Mouse (Mus musculus) hindbrain, embryonic 16.5 days (tissue): ENCODE results near the gene Slfn9. TPM values are rescaled to one million over a fixed set of nuclear protein-coding genes. Genes with fewer than 3 reads are reported as not detected.
"Not testable (repeated sequence)": the region's sequence is repeated elsewhere in the genome, so short reads cannot be mapped to it uniquely, and the experiment has no call there.

ENCODE experiments used
- ATAC-seq: fragments of 200-750 bp; cut with Nextera tagmentation; 2 replicates; pipeline ENCODE4 v1.8.0; 2017; ENCODE audit warnings: moderate TSS enrichment, moderate library complexity
- H3K27ac ChIP-seq: fragments of 300-500 bp; sonication (generic); 2 replicates; pipeline ENCODE4 v1.5.1; 2014; ENCODE audit warnings: low read depth, mild to moderate bottlenecking, control low read depth, low read length, moderate library complexity
- H3K27me3 ChIP-seq: fragments of 300-500 bp; sonication (generic); replicated peaks from 2 replicates; pipeline ENCODE4 v1.6.1; 2014; ENCODE audit warnings: low read length; ENCODE audit not compliant: control insufficient read depth, insufficient read depth
- H3K36me3 ChIP-seq: fragments of 300-500 bp; sonication (generic); 2 replicates; pipeline ENCODE4 v1.6.1; 2014; ENCODE audit warnings: mild to moderate bottlenecking, low read length, moderate library complexity, mixed read lengths; ENCODE audit not compliant: control insufficient read depth, insufficient read depth
- H3K4me1 ChIP-seq: fragments of 300-500 bp; sonication (generic); 2 replicates; pipeline ENCODE4 v1.6.1; 2014; ENCODE audit warnings: low read depth, low read length; ENCODE audit not compliant: control insufficient read depth, insufficient read depth
- H3K4me2 ChIP-seq: fragments of 300-500 bp; sonication (generic); 2 replicates; pipeline ENCODE4 v1.6.1; 2014; ENCODE audit warnings: mild to moderate bottlenecking, low read length, control low read depth, moderate library complexity
- H3K4me3 ChIP-seq: fragments of 300-500 bp; sonication (generic); 2 replicates; pipeline ENCODE4 v1.5.1; 2014; ENCODE audit warnings: mild to moderate bottlenecking, low read length, control low read depth, moderate library complexity
- H3K9ac ChIP-seq: fragments of 300-500 bp; sonication (generic); 2 replicates; pipeline ENCODE4 v1.6.1; 2014; ENCODE audit warnings: low read depth, mild to moderate bottlenecking, control low read depth, low read length, moderate library complexity
- H3K9me3 ChIP-seq: fragments of 300-500 bp; sonication (generic); 2 replicates; pipeline ENCODE4 v1.6.1; 2014; ENCODE audit warnings: mild to moderate bottlenecking, low read length, moderate library complexity; ENCODE audit not compliant: control insufficient read depth
- WGBS: fragments of 180-500 bp; shearing (Covaris S2); extraction: QIAGEN DNeasy Blood & Tissue Kit; methylation state at CpG from one replicate; pipeline ENCODE4 v1.1.7; 2014; 5-methylcytosine and 5-hydroxymethylcytosine counted together
- polyA plus RNA-seq: library from polyadenylated mRNA; unstranded; fragments of >200 nt; fragmentation: Nextera tagmentation; extraction: Ambion mirVana; gene quantifications from 2 replicates; pipeline ENCODE4 v1.2.1, GENCODE M21; 2015

The Slfn9 gene
- polyA plus RNA-seq, 1 experiment from 2014 or later: 2.1 TPM

- Histone ChIP-seq H3K4me2 (no peak overlapping the region), H3K36me3 (no peaks in the 10 kb centered on the region), H3K27me3 (no peaks in the 10 kb centered on the region), H3K4me3 (no peak overlapping the region), H3K9ac (no peak overlapping the region), H3K9me3 (no peaks in the 10 kb centered on the region), H3K4me1 (no peaks in the 10 kb centered on the region), H3K27ac (no peak overlapping the region)
- 73% methylated on average over 1 of the region's 1 CpGs for WGBS
- ATAC-seq: no peak
Measured at GRCm38 (mm10) chr11:83013356-83013755, 21.7 kb upstream of the Slfn9 start.

DNA sequence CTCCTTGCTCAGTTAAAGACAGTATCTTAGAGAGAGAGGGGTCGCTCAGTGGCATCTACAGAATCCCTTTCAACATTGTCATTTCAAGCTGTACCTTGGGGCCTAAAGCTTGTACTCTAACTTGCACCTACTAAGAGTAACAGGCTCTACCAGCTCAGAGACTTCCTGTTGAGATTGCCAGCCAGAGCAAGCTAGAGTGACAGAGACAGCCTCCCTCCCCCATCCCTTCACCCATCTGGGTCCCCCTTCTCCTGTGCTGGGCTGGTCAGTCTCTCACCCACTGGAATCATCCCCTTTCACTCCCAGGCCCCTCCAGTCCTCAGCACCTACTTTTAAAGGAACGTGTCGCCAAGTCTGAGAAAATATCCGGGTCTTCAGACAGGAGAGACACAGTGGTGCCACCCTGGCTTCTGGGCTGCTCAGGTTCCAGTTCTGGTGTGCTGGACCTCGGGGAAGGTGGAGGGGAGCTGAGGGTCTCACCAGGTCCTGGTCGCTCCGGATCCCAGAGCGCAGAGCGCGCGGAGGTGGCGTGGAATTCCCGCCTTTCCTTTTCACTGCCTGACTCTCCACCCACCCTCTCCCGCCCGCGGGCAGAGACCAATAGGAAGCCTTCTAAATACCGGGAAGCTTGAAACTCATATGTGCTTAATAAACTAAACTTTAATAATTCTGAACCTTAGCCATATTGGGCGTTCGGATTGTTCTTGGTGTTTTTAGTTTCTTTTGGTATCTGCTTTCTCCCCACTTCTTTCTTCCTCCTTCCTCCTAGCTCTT lies 831 bp downstream of the Slfn9 start:
- H3K27me3 ChIP-seq, H3K9me3 ChIP-seq, H3K36me3 ChIP-seq, H3K4me1 ChIP-seq, ATAC-seq, H3K27ac ChIP-seq: not testable (repeated sequence)
- Histone ChIP-seq H3K4me3 (peak overlapping the region; percentile 44), H3K4me2 (peak overlapping the region; percentile 70), H3K9ac (peak overlapping the region; percentile 59; the same call in 1 of the 2 replicates)
- 11% methylated on average over 19 of the region's 19 CpGs for WGBS

DNA sequence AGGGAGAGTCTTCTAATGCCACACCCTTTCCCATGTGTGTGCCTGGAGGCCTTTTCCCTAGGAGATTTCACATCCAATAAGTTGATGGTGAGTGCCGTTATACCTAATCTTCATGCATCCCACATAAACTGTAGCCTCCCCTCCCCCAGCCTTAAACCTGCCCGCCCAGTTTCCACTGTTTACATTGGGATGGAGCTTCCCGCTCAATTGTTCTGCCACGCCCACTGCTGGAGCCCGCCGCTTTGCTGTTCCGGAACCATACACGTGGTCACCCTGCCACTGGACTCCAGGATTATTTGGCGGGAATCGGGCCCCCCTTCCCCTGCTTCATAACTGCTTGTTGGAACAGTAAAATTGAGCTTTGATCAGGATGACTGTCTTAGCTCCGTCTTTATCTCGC lies 2.3 kb downstream of the Slfn9 start:
- H3K4me2 ChIP-seq: peak overlapping the region; percentile 25
- no peaks in the 10 kb centered on the region for H3K36me3 ChIP-seq
- no peak for ATAC-seq
- H3K4me3 ChIP-seq: no peak overlapping the region
- H3K9ac ChIP-seq: no peak overlapping the region
- H3K9me3 ChIP-seq: no peaks in the 10 kb centered on the region
- H3K27ac ChIP-seq: no peak overlapping the region
- no peaks in the 10 kb centered on the region for H3K27me3 ChIP-seq
- peaks cover 3% of the 10 kb centered on the region for H3K4me1 ChIP-seq
- WGBS: 45% methylated on average over 12 of the region's 12 CpGs

DNA sequence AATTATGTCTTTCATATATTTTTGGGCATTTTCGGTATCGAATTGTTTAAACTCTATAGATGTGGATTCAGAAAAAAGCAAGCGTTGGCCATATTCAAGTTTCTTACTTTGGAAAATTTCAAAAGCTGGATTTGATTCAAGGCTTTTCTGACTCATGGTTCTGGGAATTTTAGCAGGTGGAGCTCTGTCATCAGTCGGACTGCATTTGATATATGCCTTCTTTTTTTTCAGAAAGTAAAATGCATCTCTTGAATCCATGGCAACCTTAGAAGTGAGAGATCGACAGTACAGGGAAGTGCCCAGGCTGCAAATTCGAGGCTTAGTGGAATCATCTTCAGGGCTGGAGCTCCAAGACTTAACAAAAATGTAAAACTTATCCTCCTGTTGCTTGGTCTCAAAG lies 4.0 kb downstream of the Slfn9 start:
- no peaks in the 10 kb centered on the region for H3K9me3 ChIP-seq
- no peaks in the 10 kb centered on the region for H3K36me3 ChIP-seq
- H3K4me3 ChIP-seq: no peak overlapping the region
- H3K9ac ChIP-seq: no peak overlapping the region
- no peak for ATAC-seq
- 85% methylated on average over 6 of the region's 6 CpGs for WGBS
- H3K4me2 ChIP-seq: no peak overlapping the region
- no peak overlapping the region for H3K27ac ChIP-seq
- no peaks in the 10 kb centered on the region for H3K27me3 ChIP-seq
- H3K4me1 ChIP-seq: peaks cover 3% of the 10 kb centered on the region

- no peaks in the 10 kb centered on the region for H3K27me3 ChIP-seq
- H3K4me1 ChIP-seq: no peaks in the 10 kb centered on the region
- H3K27ac ChIP-seq: no peak overlapping the region
- H3K9ac ChIP-seq: no peak overlapping the region
- H3K9me3 ChIP-seq: no peaks in the 10 kb centered on the region
- 87% methylated on average over 17 of the region's 17 CpGs for WGBS
- no peaks in the 10 kb centered on the region for H3K36me3 ChIP-seq
- ATAC-seq: no peak
- H3K4me3 ChIP-seq: no peak overlapping the region
- no peak overlapping the region for H3K4me2 ChIP-seq
Measured at GRCm38 (mm10) chr11:82983193-82983592, 8.4 kb downstream of the Slfn9 start.

- not testable (repeated sequence) for H3K9ac ChIP-seq, H3K4me3 ChIP-seq, H3K4me2 ChIP-seq, H3K27ac ChIP-seq, H3K36me3 ChIP-seq, H3K9me3 ChIP-seq, ATAC-seq, H3K4me1 ChIP-seq, H3K27me3 ChIP-seq
- WGBS: 85% methylated on average over 2 of the region's 2 CpGs
Measured at GRCm38 (mm10) chr11:82982409-82982808, 9.2 kb downstream of the Slfn9 start.

DNA sequence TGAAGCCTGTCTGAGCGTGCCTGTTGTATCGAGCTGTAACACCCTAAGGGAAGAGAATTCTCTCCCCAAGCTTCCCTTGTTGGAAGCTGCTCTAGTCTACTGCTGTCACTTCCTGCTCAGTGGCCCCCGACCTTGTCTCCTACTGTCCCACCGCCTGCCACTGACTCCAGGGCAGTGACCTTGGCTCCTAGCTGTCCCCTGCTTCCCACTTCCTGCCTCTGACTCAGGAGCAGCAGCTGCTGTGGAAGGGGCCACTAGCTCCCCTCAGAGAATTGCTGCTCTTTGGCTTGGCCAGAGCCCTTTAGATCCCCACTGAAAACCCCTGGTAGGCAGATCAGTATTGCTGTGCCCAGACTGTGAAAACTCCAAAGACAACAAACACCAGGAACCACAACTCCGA lies 17.7 kb downstream of the Slfn9 start:
- H3K4me3 ChIP-seq: no peak overlapping the region
- H3K9ac ChIP-seq: no peak overlapping the region
- H3K27ac ChIP-seq: no peak overlapping the region
- no peak overlapping the region for H3K4me2 ChIP-seq
- no peaks in the 10 kb centered on the region for H3K9me3 ChIP-seq
- ATAC-seq: no peak
- H3K27me3 ChIP-seq: no peaks in the 10 kb centered on the region
- peaks cover 6% of the 10 kb centered on the region; the same call in 1 of the 2 replicates for H3K4me1 ChIP-seq
- WGBS: 61% methylated on average over 5 of the region's 5 CpGs
- no peaks in the 10 kb centered on the region for H3K36me3 ChIP-seq

GRCm38 (mm10) chr11:82971590-82971974 lies 20.0 kb downstream of the Slfn9 start:
- peak overlapping the region; percentile 31 for H3K4me3 ChIP-seq
- no peaks in the 10 kb centered on the region for H3K9me3 ChIP-seq
- H3K4me2 ChIP-seq: peak overlapping the region; percentile 53
- 55% methylated on average over 11 of the region's 11 CpGs for WGBS
- peaks cover 6% of the 10 kb centered on the region; the same call in 1 of the 2 replicates for H3K4me1 ChIP-seq
- H3K9ac ChIP-seq: peak overlapping the region; percentile 42; the same call in 1 of the 2 replicates
- no peaks in the 10 kb centered on the region for H3K36me3 ChIP-seq
- peak; percentile 27; the same call in 1 of the 2 replicates for ATAC-seq
- no peak overlapping the region; the same call in 1 of the 2 replicates for H3K27ac ChIP-seq
- no peaks in the 10 kb centered on the region for H3K27me3 ChIP-seq

- WGBS: 5% methylated on average over 31 of the region's 31 CpGs
- H3K4me3 ChIP-seq: peak overlapping the region; percentile 31
- peak; percentile 85 for ATAC-seq
- no peaks in the 10 kb centered on the region for H3K36me3 ChIP-seq
- H3K4me1 ChIP-seq: peaks cover 6% of the 10 kb centered on the region; the same call in 1 of the 2 replicates
- H3K9me3 ChIP-seq: no peaks in the 10 kb centered on the region
- H3K9ac ChIP-seq: peak overlapping the region; percentile 42
- peak overlapping the region; percentile 57; the same call in 1 of the 2 replicates for H3K27ac ChIP-seq
- H3K4me2 ChIP-seq: peak overlapping the region; percentile 53
- no peaks in the 10 kb centered on the region for H3K27me3 ChIP-seq
Measured at GRCm38 (mm10) chr11:82970712-82971589, 20.7 kb downstream of the Slfn9 start.
